ENCODE assay signal across 14 mouse cellular contexts in the genomic region with DNA sequence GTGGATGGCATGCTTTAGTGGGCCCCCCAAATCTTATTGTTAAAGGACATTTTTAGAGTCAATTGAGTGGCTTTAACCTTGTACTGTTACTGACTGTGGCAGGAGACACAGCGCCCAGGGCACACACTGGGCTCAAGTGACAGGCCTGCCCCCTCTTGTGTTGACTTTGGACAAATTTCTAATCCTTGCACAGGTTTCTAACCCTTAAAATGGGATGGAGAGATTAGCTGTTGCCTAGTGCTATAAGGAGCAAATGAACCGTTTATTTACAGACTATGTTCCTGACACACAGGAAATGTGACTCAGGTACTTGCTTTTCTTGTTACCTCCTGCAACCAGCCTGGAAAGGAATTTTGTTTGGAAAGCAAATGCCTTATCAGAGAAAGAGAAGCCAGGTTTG.
"Had no signal": no experiment of that assay in that cellular context is flagged by ENCODE, and none has a peak within 500 bp of the region (broad histone marks: within the 10 kb centered on the region; RNA-seq: fewer than 3 reads in every experiment).

No protein-coding gene starts in this region.

- DNase-seq: kidney, adult 18-20 months; kidney, postnatal 25 days; liver, embryonic 13.5 days; liver, postnatal 0 days; thymus, postnatal 14 days had no signal

- H3K27me3 ChIP-seq: intestine, embryonic 15.5 days; kidney, embryonic 15.5 days; liver, embryonic 13.5 days; megakaryocyte, embryonic 14.5 days; midbrain, embryonic 15.5 days; neural tube, embryonic 12.5 days had no signal

- H3K4me2 ChIP-seq: intestine, embryonic 15.5 days; kidney, embryonic 15.5 days; liver, embryonic 13.5 days; midbrain, embryonic 11.5 days; midbrain, embryonic 15.5 days; neural tube, embryonic 12.5 days had no signal

- H3K9me3 ChIP-seq: intestine, embryonic 15.5 days; kidney, embryonic 15.5 days; limb, embryonic 10.5 days; liver, embryonic 13.5 days; midbrain, embryonic 15.5 days; neural tube, embryonic 12.5 days had no signal

- H3K27ac ChIP-seq: intestine, embryonic 15.5 days; kidney, embryonic 15.5 days; left cerebral cortex, adult 2 months; limb, embryonic 10.5 days; liver, embryonic 13.5 days; macrophage; midbrain, embryonic 15.5 days; neural tube, embryonic 12.5 days had no signal

- H3K36me3 ChIP-seq: intestine, embryonic 15.5 days; kidney, embryonic 15.5 days; limb, embryonic 10.5 days; liver, embryonic 13.5 days; midbrain, embryonic 15.5 days; neural tube, embryonic 12.5 days had no signal

- H3K4me3 ChIP-seq: intestine, embryonic 15.5 days; kidney, embryonic 15.5 days; left cerebral cortex, adult 2 months; limb, embryonic 10.5 days; liver, embryonic 13.5 days; midbrain, embryonic 15.5 days; neural tube, embryonic 12.5 days had no signal

- ATAC-seq: intestine, embryonic 15.5 days; liver, postnatal 0 days; midbrain, embryonic 15.5 days had no signal

- H3K4me1 ChIP-seq: intestine, embryonic 15.5 days had no signal

- H3K9ac ChIP-seq: intestine, embryonic 15.5 days; kidney, embryonic 15.5 days; liver, embryonic 13.5 days; liver, postnatal 0 days; midbrain, embryonic 15.5 days; neural tube, embryonic 12.5 days had no signal
